ENCODE assay signal across 31 mouse cellular contexts in genomic region chr16:97478655-97479054, GRCm38 (mm10). TPM values are rescaled to one million over a fixed set of nuclear protein-coding genes. Genes with fewer than 3 reads are reported as not detected.
DNase-seq lines count a peak whose midpoint lies in the region; ATAC-seq and TF ChIP-seq lines count a peak whose summit lies in the region.
"Had no signal": no experiment of that assay in that cellular context is flagged by ENCODE, and none has a peak within 500 bp of the region (broad histone marks: within the 10 kb centered on the region; RNA-seq: fewer than 3 reads in every experiment).

No protein-coding gene starts in this region.

- peaks cover 0 to 63% of the 10 kb centered on the region in 2 experiments; a peak in 2 of 4 replicates for H3K36me3 ChIP-seq in MEL (ENCODE audit: control insufficient read depth in 1 of 2, insufficient read depth in 2 of 2, low read length in 2 of 2)
- H3K36me3 ChIP-seq: forebrain, embryonic 10.5 days; hindbrain, embryonic 10.5 days; liver, embryonic 12.5 days; midbrain, embryonic 10.5 days; neural tube, embryonic 15.5 days had no signal

- H3K9me3 ChIP-seq in MEL (replicated peaks; ENCODE audit: insufficient read depth, low read length): no peaks in the 10 kb centered on the region
- H3K9me3 ChIP-seq: forebrain, embryonic 10.5 days; hindbrain, embryonic 10.5 days; liver, embryonic 12.5 days; midbrain, embryonic 10.5 days; neural tube, embryonic 15.5 days had no signal

- TF ChIP-seq CTCF in MEL (IDR thresholded peaks at IDR 0.05 in 2 of 3, conservative IDR thresholded peaks at IDR 0.05 in 1 of 3; ENCODE audit: control insufficient read depth in 1 of 3, insufficient read depth in 1 of 3, low read depth in 2 of 3, low read length in 3 of 3, poor library complexity in 1 of 3, severe bottlenecking in 1 of 3): no peak; a peak in 1 of 6 replicates

- ATAC-seq in hematopoietic stem cell, adult 5-6 weeks (replicated peaks in 1 of 2; ENCODE audit: insufficient read depth in 1 of 2, low FRiP score in 2 of 2, low TSS enrichment in 1 of 2, low read depth in 1 of 2, poor library complexity in 2 of 2, severe bottlenecking in 2 of 2): peak; percentile 61 to 77; a peak in 3 of 4 replicates
- ATAC-seq in monocyte, adult 5-6 weeks (replicated peaks; ENCODE audit: insufficient number of reproducible peaks, low FRiP score, low TSS enrichment, poor library complexity, severe bottlenecking): peak; percentile 46
- ATAC-seq: forebrain, embryonic 16.5 days; hindbrain, embryonic 16.5 days; liver, embryonic 12.5 days had no signal

- peak; percentile 12 for TF ChIP-seq RAD21 in MEL (IDR thresholded peaks at IDR 0.05; ENCODE audit: low read depth, low read length)

- peak; percentile 60 to 84; a peak in 3 of 4 replicates for TF ChIP-seq EP300 in MEL (IDR thresholded peaks at IDR 0.05; ENCODE audit: low read depth in 1 of 2, low read length in 2 of 2)

- no peaks in the 10 kb centered on the region for H3K27me3 ChIP-seq in MEL (ENCODE audit: control insufficient read depth in 1 of 2, insufficient read depth in 2 of 2, low read length in 2 of 2)
- H3K27me3 ChIP-seq: liver, embryonic 12.5 days; neural tube, embryonic 15.5 days had no signal

- TF ChIP-seq POLR2A in MEL (IDR thresholded peaks at IDR 0.05; ENCODE audit: control insufficient read depth in 1 of 2, insufficient read depth in 1 of 2, low read depth in 1 of 2, low read length in 2 of 2, poor library complexity in 1 of 2): no peak

- peak; percentile 40 for DNase-seq in CD4-positive helper T cell, adult 2 months (ENCODE audit: low read depth, low spot score)
- peak; percentile 82 for DNase-seq in MEL (ENCODE audit: low read depth, low spot score)
- no peak for DNase-seq in adrenal gland, postnatal 10 days
- DNase-seq in embryo, embryonic 11 days: no peak
- DNase-seq in lung, postnatal 25 days (ENCODE audit: low spot score): no peak
- DNase-seq: adrenal gland, postnatal 36 days; cerebellum, adult 9-10 months; gastrocnemius, postnatal 10 days; heart, adult 11 months; kidney, adult 18-20 months; kidney, postnatal 10 days; lung, adult 18-20 months; lung, postnatal 14 days; thymus, postnatal 25 days had no signal

- peak overlapping the region; percentile 76 for H3K27ac ChIP-seq in MEL (ENCODE audit: control insufficient read depth, low read depth, low read length)
- H3K27ac ChIP-seq: forebrain, embryonic 10.5 days; hindbrain, embryonic 10.5 days; liver, embryonic 12.5 days; midbrain, embryonic 10.5 days; neural tube, embryonic 15.5 days had no signal

- peak overlapping the region; percentile 36 for H3K9ac ChIP-seq in MEL (ENCODE audit: control insufficient read depth, low read depth, low read length, poor library complexity, severe bottlenecking)
- H3K9ac ChIP-seq: liver, embryonic 12.5 days; neural tube, embryonic 15.5 days had no signal

- peak overlapping the region; percentile 0 to 26; a peak in 2 of 4 replicates for H3K4me3 ChIP-seq in MEL (ENCODE audit: control insufficient read depth in 1 of 2, insufficient read depth in 1 of 2, low read depth in 2 of 2, low read length in 2 of 2)
- H3K4me3 ChIP-seq: forebrain, embryonic 10.5 days; hindbrain, embryonic 10.5 days; liver, embryonic 12.5 days; midbrain, embryonic 10.5 days; neural tube, embryonic 15.5 days had no signal

- no peaks in the 10 kb centered on the region for H3K79me2 ChIP-seq in MEL (ENCODE audit: control insufficient read depth, insufficient read depth, low read length, poor library complexity)

- H3K4me1 ChIP-seq in MEL (ENCODE audit: control insufficient read depth in 1 of 2, insufficient read depth in 2 of 2, low read length in 2 of 2): peaks cover 35 to 48% of the 10 kb centered on the region in 2 experiments
- H3K4me1 ChIP-seq: forebrain, embryonic 10.5 days; hindbrain, embryonic 10.5 days; liver, embryonic 12.5 days; midbrain, embryonic 10.5 days; neural tube, embryonic 15.5 days had no signal

TF ChIP-seq in MEL, 35 proteins besides CTCF, POLR2A, EP300 and RAD21:
- no peak for TF ChIP-seq MYB (IDR thresholded peaks at IDR 0.05; ENCODE audit: low read depth, low read length)
- TF ChIP-seq ZC3H11A (IDR thresholded peaks at IDR 0.05; ENCODE audit: low read depth, low read length): no peak
- TF ChIP-seq TCF12 (IDR thresholded peaks at IDR 0.05; ENCODE audit: low read depth, low read length): peak; percentile 69
- no peak for TF ChIP-seq KAT2A (conservative IDR thresholded peaks at IDR 0.05; ENCODE audit: low read depth, low read length)
- TF ChIP-seq TAL1 (IDR thresholded peaks at IDR 0.05; ENCODE audit: low read length): no peak
- TF ChIP-seq USF1 (IDR thresholded peaks at IDR 0.05; ENCODE audit: low read depth, low read length): no peak
- peak; percentile 88 for TF ChIP-seq GATA1 (IDR thresholded peaks at IDR 0.05; ENCODE audit: low read depth, low read length)
- TF ChIP-seq GABPA (IDR thresholded peaks at IDR 0.05; ENCODE audit: low read depth, low read length): no peak
- no peak for TF ChIP-seq ZNF384 (IDR thresholded peaks at IDR 0.05; ENCODE audit: low read depth, low read length)
- no peak for TF ChIP-seq UBTF (IDR thresholded peaks at IDR 0.05; ENCODE audit: borderline replicate concordance, insufficient read depth, low read depth, low read length)
- peak; percentile 71 for TF ChIP-seq ELF1 (IDR thresholded peaks at IDR 0.05; ENCODE audit: low read depth, low read length)
- TF ChIP-seq MAFK (IDR thresholded peaks at IDR 0.05; ENCODE audit: borderline replicate concordance, low read depth, low read length): no peak
- TF ChIP-seq SMC3 (IDR thresholded peaks at IDR 0.05; ENCODE audit: low read depth, low read length): 0 out of 2 replicates have a peak, but pooled peaks have one; percentile 8
- peak; percentile 70 for TF ChIP-seq HCFC1 (IDR thresholded peaks at IDR 0.05; ENCODE audit: low read depth, low read length)
- TF ChIP-seq MAX (IDR thresholded peaks at IDR 0.05; ENCODE audit: low read length): no peak
- TF ChIP-seq POLR2AphosphoS5 (IDR thresholded peaks at IDR 0.05; ENCODE audit: borderline replicate concordance, low read depth, low read length): no peak
- TF ChIP-seq NRF1 (IDR thresholded peaks at IDR 0.05; ENCODE audit: insufficient read depth, low read depth, low read length, poor library complexity, severe bottlenecking): no peak
- TF ChIP-seq SIN3A (IDR thresholded peaks at IDR 0.05; ENCODE audit: low read length): peak; percentile 74
- TF ChIP-seq POLR2AphosphoS2 (IDR thresholded peaks at IDR 0.05; ENCODE audit: low read length): 0 out of 2 replicates have a peak, but pooled peaks have one; percentile 27
- peak; percentile 99 for TF ChIP-seq ETS1 (IDR thresholded peaks at IDR 0.05; ENCODE audit: low read depth, low read length)
- TF ChIP-seq MEF2A (IDR thresholded peaks at IDR 0.05; ENCODE audit: extremely low read depth, insufficient replicate concordance, low read depth, low read length, poor library complexity, severe bottlenecking): no peak
- TF ChIP-seq ZKSCAN1 (IDR thresholded peaks at IDR 0.05; ENCODE audit: low read depth, low read length): no peak
TF ChIP-seq in MEL: peak in this region for 8.

RNA-seq across cellular contexts. Expression of gene Mx1, which starts 15.9 kb away (rescaled TPM):
- total RNA-seq in MEL (2012; rRNA removed): 0.13 and 0.27 TPM in 2 replicates
- under 1 TPM in 1 of 2 experiments, not detected in 1; 0.42 TPM for polyA plus RNA-seq in MEL (2012; ENCODE audit: insufficient read depth in 1 of 2, insufficient read length in 2 of 2, low read depth in 1 of 2, low replicate concordance in 2 of 2, missing spikeins in 1 of 2)
- total RNA-seq in hematopoietic stem cell, adult 5-6 weeks (2017): 7.1 and 28.8 TPM in 2 replicates
- 49.8 to 87.2 TPM (median 71.7 TPM) in 3 replicates for total RNA-seq in monocyte, adult 5-6 weeks (2017)
- total RNA-seq in adrenal gland, postnatal 10 days (2021): 1 to 10 TPM in 1 of 2 experiments, under 1 TPM in 1; 0.61 to 1.7 TPM
- polyA plus RNA-seq: embryonic facial prominence, embryonic 11.5 days; forebrain, embryonic 16.5 days; heart, embryonic 11.5 days; hindbrain, embryonic 10.5 days; midbrain, embryonic 10.5 days had no signal

RNA-seq across cellular contexts. Expression of gene Fam3b, which starts 36.0 kb away (rescaled TPM):
- 19.2 and 20.6 TPM in 2 replicates for total RNA-seq in MEL (2012; rRNA removed)
- polyA plus RNA-seq in MEL (2012; ENCODE audit: insufficient read depth in 1 of 2, insufficient read length in 2 of 2, low read depth in 1 of 2, low replicate concordance in 2 of 2, missing spikeins in 1 of 2): 10 to 100 TPM in 1 of 2 experiments, not detected in 1; 21.2 TPM
- 1.4 TPM in 1 of 2 replicates, not detected in the other for total RNA-seq in hematopoietic stem cell, adult 5-6 weeks (2017)
- total RNA-seq in monocyte, adult 5-6 weeks (2017): 0.96 TPM in 1 of 3 replicates, not detected in the others
- total RNA-seq in adrenal gland, postnatal 10 days (2021): under 1 TPM in 1 of 2 experiments, not detected in 1; 0.36 TPM
- total RNA-seq: adrenal gland, postnatal 36 days; gastrocnemius, postnatal 10 days; layer of hippocampus, postnatal 14 days; left cerebral cortex, adult 8-10 months; midbrain, postnatal 0 days had no signal
- polyA plus RNA-seq: cortical plate, adult 2 months; embryonic facial prominence, embryonic 11.5 days; forebrain, embryonic 10.5 days; forebrain, embryonic 16.5 days; heart, embryonic 11.5 days; heart, postnatal 0 days; hindbrain, embryonic 10.5 days; hindbrain, embryonic 16.5 days; limb, embryonic 11.5 days; liver, embryonic 12.5 days; midbrain, embryonic 10.5 days; midbrain, postnatal 0 days; neural tube, embryonic 15.5 days had no signal

Comparison
In these comparisons a context has a peak if more than half of its experiments do, and no peak if none do; other contexts are left out.
1. DNase-seq: peak in CD4-positive helper T cell, adult 2 months (single experiment) and MEL (single experiment); none in adrenal gland, postnatal 10 days (single experiment), embryo, embryonic 11 days (single experiment) and lung, postnatal 25 days (single experiment).